Mouse (Mus musculus) hindbrain, embryonic 10.5 days (tissue): ENCODE measurements around the gene Tmbim4. TPM values are rescaled to one million over a fixed set of nuclear protein-coding genes. Genes with fewer than 3 reads are reported as not detected.

Experiments
- DNase-seq: peaks from one replicate; pipeline ENCODE4 v3.0.0-alpha.2; 2017; ENCODE audit warnings: low spot score
- H3K27ac ChIP-seq: fragments of 300-500 bp; sonication (generic); 2 replicates; pipeline ENCODE4 v1.5.1; 2016; ENCODE audit warnings: mild to moderate bottlenecking, moderate library complexity
- H3K27me3 ChIP-seq: fragments of 300-500 bp; sonication (generic); 2 replicates; pipeline ENCODE4 v1.6.1; 2016; ENCODE audit warnings: mild to moderate bottlenecking; ENCODE audit not compliant: poor library complexity, insufficient read depth, severe bottlenecking
- H3K36me3 ChIP-seq: fragments of 300-500 bp; sonication (generic); 2 replicates; pipeline ENCODE4 v1.6.1; 2016; ENCODE audit warnings: mild to moderate bottlenecking, moderate library complexity
- H3K4me1 ChIP-seq: fragments of 300-500 bp; sonication (generic); replicated peaks from 2 replicates; pipeline ENCODE4 v1.6.1; 2016; ENCODE audit warnings: mild to moderate bottlenecking
- H3K4me3 ChIP-seq: fragments of 300-500 bp; sonication (generic); 2 replicates; pipeline ENCODE4 v1.5.1; 2016; ENCODE audit warnings: mild to moderate bottlenecking, moderate library complexity
- H3K9me3 ChIP-seq: fragments of 300-500 bp; sonication (generic); 2 replicates; pipeline ENCODE4 v1.6.1; 2016; ENCODE audit warnings: mild to moderate bottlenecking, moderate library complexity
- WGBS: fragments of 180-500 bp; shearing (Covaris S2); methylation state at CpG from one replicate; pipeline ENCODE4 v1.1.7; 2016; 5-methylcytosine and 5-hydroxymethylcytosine counted together
- polyA plus RNA-seq: library from polyadenylated mRNA; unstranded; fragments of >200 nt; fragmentation: Nextera tagmentation; extraction: Ambion mirVana; gene quantifications from 2 replicates; pipeline ENCODE4 v1.2.1, GENCODE M21; 2016

The Tmbim4 gene
- polyA plus RNA-seq, 1 experiment from 2014 or later: 93.9 TPM

DNA sequence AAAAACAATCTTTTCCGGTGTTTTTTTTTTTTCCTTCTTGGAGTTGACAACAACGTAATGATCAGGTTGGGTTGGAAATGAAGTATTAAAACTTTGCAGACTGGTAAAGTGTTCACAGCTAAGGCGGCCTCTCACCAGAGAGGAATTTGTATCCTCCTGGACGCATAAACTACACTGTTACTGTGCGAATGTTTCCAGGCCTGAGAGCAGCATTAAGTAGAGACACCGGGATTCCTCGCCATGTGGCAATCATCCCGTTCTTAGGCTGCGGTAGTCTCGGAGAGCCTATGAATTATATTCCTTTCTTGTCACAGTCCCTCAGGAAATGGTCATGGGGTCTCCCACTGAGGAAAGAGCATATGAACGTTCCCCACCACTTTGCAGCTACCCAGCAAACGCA is 66.4 kb downstream of the Tmbim4 start:
- no peak overlapping the region for H3K4me3 ChIP-seq
- DNase-seq: no peak
- no peaks in the 10 kb centered on the region for H3K27me3 ChIP-seq
- H3K36me3 ChIP-seq: no peaks in the 10 kb centered on the region
- no peak overlapping the region for H3K27ac ChIP-seq
- H3K9me3 ChIP-seq: no peaks in the 10 kb centered on the region
- 85% methylated on average over 12 of the region's 12 CpGs for WGBS
- H3K4me1 ChIP-seq: peaks cover 25% of the 10 kb centered on the region

DNA sequence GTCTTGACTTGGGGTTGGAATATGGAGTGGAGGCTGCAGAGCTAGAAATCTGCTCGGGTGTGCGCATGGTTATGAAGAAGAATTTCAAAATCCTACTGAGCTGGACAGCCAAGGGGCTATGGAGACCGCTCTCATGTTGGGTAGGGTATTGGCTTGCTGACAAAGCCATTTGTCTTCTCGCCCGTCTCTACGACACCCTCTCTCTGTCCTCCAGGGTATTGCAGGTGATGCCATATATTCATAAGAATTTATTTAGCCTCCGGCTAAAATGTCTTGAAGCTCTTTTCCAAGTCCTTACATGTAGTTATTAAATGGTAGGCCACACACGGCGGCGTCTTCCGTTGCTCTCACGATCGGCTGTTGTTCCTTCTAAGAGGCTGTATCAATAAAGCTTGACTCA is 68.6 kb downstream of the Tmbim4 start:
- 97% methylated on average over 13 of the region's 13 CpGs for WGBS
- Histone ChIP-seq H3K9me3 (no peaks in the 10 kb centered on the region), H3K4me3 (no peak overlapping the region), H3K4me1 (peaks cover 31% of the 10 kb centered on the region), H3K27ac (no peak overlapping the region), H3K27me3 (no peaks in the 10 kb centered on the region), H3K36me3 (no peaks in the 10 kb centered on the region)
- no peak for DNase-seq

DNA sequence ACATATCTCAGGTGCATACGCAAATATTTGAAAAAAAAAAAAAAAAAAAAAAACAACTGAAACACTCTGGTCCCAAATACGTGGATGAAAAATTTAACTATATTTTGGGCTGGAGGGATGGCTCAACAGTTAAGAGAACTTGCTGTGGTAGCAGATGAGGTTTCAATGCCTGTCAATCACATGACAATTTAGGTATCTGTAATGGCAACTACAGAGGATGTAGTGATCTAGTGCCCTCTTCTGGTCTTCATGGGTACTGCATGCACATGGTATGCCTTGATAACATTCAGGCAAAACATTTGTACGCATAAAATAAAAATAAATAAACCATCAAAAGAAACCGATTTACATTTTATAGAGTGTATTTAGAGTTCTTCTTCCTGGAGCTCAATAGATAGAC is 69.4 kb downstream of the Tmbim4 start:
- WGBS: 77% methylated on average over 4 of the region's 4 CpGs
- H3K4me3 ChIP-seq: no peak overlapping the region
- H3K36me3 ChIP-seq: no peaks in the 10 kb centered on the region
- peaks cover 35% of the 10 kb centered on the region for H3K4me1 ChIP-seq
- no peaks in the 10 kb centered on the region for H3K27me3 ChIP-seq
- DNase-seq: peak; percentile 34
- no peaks in the 10 kb centered on the region for H3K9me3 ChIP-seq
- H3K27ac ChIP-seq: no peak overlapping the region

DNA sequence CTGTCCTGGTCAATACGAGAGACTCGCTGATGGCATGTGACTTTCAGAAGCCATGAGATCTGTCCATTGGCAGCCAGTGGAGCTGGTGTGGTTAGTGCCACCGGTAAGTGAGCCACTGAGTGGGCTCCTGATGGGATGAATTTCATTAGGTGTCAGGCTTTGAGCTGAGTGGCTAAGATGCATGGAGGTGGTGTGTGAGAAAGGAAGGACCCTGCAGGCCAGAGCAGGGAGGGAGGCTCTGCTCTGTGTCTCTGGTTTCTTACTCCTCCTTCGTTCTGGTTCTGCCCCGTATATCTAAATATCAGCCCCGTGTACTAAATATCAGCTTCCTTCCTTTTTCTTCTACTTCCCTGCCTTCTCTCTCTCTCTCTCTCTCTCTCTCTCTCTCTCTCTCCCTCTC is 69.9 kb downstream of the Tmbim4 start:
- peak overlapping the region; percentile 84 for H3K27ac ChIP-seq
- WGBS: 75% methylated on average over 6 of the region's 6 CpGs
- H3K4me1 ChIP-seq: peaks cover 35% of the 10 kb centered on the region
- no peaks in the 10 kb centered on the region for H3K9me3 ChIP-seq
- H3K27me3 ChIP-seq: no peaks in the 10 kb centered on the region
- no peak for DNase-seq
- H3K36me3 ChIP-seq: no peaks in the 10 kb centered on the region
- H3K4me3 ChIP-seq: 0 out of 2 replicates have a peak overlapping the region, but pooled peaks have one; percentile 43

DNA sequence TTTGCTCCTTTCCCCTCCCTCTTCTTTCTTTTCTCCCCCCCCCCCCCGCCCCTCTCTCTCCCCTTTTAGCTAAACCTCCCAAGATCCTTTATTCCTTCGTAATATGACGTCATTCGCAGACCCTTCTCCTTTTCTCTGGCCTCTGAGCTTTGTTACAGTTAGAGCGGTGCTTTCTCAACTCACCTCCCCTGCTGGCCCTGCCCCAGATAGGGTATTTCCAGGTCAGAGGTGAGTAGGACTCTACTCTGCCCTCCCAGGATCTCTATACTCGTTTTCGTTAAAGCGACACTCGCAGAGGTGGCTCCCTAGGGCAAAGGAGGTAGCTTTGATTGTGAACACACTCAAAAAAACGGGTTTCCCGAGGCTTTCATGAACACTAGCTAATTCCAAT is 70.5 kb downstream of the Tmbim4 start:
- WGBS: 17% methylated on average over 11 of the region's 11 CpGs
- H3K4me3 ChIP-seq: peak overlapping the region; percentile 43
- peaks cover 40% of the 10 kb centered on the region for H3K4me1 ChIP-seq

DNA sequence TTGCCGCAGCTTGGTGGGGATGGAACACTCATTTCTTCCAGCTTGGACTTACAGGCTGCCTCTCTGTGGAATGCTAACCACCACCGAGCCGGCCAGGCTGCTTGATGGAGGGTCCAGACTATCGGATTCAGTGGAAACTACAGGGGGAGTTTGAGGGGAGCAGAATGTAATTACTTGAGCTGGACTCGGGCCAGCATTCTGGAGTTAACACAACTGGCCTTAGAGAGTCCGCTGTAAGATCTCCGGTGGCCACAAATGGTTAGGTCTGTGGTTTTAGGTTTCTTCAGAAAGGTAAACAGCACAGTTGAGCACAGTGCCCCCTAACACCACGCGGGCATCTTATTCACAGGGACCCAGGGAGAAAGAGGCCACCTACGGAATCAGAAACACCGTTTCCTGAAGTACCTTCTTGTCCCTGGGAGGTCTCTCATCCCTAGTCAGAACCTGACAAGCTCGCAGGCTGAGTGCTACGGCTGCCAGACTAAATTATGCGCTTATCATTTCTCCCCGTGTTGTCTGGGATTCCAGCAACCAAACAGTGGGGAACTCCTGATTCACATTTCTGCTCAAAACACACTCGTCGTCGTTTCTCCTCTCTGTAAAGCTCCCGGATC is 71.0 kb downstream of the Tmbim4 start:
- DNase-seq: peak; percentile 55
- Histone ChIP-seq H3K9me3 (no peaks in the 10 kb centered on the region), H3K27ac (peak overlapping the region; percentile 84), H3K36me3 (no peaks in the 10 kb centered on the region), H3K27me3 (no peaks in the 10 kb centered on the region), H3K4me1 (peaks cover 41% of the 10 kb centered on the region), H3K4me3 (peak overlapping the region; percentile 43)
- 18% methylated on average over 19 of the region's 19 CpGs for WGBS

More for the DNA sequence above, 70.5 kb downstream of the Tmbim4 start:
- no peaks in the 10 kb centered on the region for H3K36me3 ChIP-seq
- H3K9me3 ChIP-seq: no peaks in the 10 kb centered on the region
- no peaks in the 10 kb centered on the region for H3K27me3 ChIP-seq
- no peak for DNase-seq
- H3K27ac ChIP-seq: peak overlapping the region; percentile 84

DNA sequence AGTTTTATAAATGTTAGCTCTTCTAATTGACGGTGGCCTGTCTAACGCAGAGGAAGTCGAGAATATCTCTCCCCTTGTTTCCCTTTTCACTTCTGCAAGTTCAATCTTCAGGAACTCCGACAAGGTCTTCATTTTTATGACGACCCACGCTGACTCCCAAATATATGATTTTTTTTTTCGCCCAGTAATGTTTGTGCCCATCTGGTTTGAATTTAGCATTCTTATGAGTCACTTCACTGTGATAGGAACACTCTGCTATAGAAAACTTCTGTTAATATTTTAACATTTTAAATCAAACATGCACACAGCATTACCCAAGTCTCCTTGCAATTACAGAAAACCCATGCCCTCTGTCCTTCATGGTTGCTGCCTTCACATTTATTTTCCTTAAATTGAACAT is 71.9 kb downstream of the Tmbim4 start:
- H3K27ac ChIP-seq: no peak overlapping the region
- H3K9me3 ChIP-seq: no peaks in the 10 kb centered on the region
- peaks cover 36% of the 10 kb centered on the region for H3K4me1 ChIP-seq
- H3K27me3 ChIP-seq: no peaks in the 10 kb centered on the region
- 78% methylated on average over 7 of the region's 7 CpGs for WGBS
- no peaks in the 10 kb centered on the region for H3K36me3 ChIP-seq
- no peak overlapping the region for H3K4me3 ChIP-seq
- DNase-seq: no peak

Other genes starting within 250 kb of the Tmbim4 start
- gene Helb, start 88.6 kb upstream of the Tmbim4 start, polyA plus RNA-seq: 4.1 and 6.1 TPM in 2 replicates
- 0.99 and 1.1 TPM in 2 replicates for gene Irak3, start 540 bp downstream of the Tmbim4 start, polyA plus RNA-seq
- 50.5 and 64.5 TPM in 2 replicates for gene Llph, start 25.5 kb downstream of the Tmbim4 start, polyA plus RNA-seq